Mouse (Mus musculus): Measurements from ENCODE around the gene Card14. TPM values are rescaled to one million over a fixed set of nuclear protein-coding genes. Genes with fewer than 3 reads are reported as not detected.

Gene Card14
- polyA plus RNA-seq, 1 experiment: 11.9 TPM

- DNase-seq (ENCODE audit: low read depth, low spot score): no peak
- WGBS: 1% methylated on average over 31 of the region's 31 CpGs
Measured at GRCm38 (mm10) chr11:119300246-119300935, 7.2 kb upstream of the Card14 start.

- 8% methylated on average over 2 of the region's 2 CpGs for WGBS
- DNase-seq (ENCODE audit: low read depth, low spot score): no peak
Measured at GRCm38 (mm10) chr11:119300986-119301385, 6.6 kb upstream of the Card14 start.

- 50% methylated on average over 16 of the region's 16 CpGs for WGBS
- no peak for DNase-seq (ENCODE audit: low read depth, low spot score)
Measured at GRCm38 (mm10) chr11:119304904-119305712, 2.5 kb upstream of the Card14 start.

GRCm38 (mm10) chr11:119306762-119307657 lies 558 bp upstream of the Card14 start:
- 32% methylated on average over 13 of the region's 13 CpGs for WGBS
- DNase-seq (ENCODE audit: low read depth, low spot score): no peak

- DNase-seq (ENCODE audit: low read depth, low spot score): no peak
- WGBS: 58% methylated on average over 11 of the region's 11 CpGs
Measured at GRCm38 (mm10) chr11:119307916-119308315, 348 bp downstream of the Card14 start.

GRCm38 (mm10) chr11:119310621-119311020 lies 3.1 kb downstream of the Card14 start:
- DNase-seq (ENCODE audit: low read depth, low spot score): no peak
- 15% methylated on average over 10 of the region's 10 CpGs for WGBS

- DNase-seq (ENCODE audit: low read depth, low spot score): peak; percentile 87
- WGBS: 28% methylated on average over 17 of the region's 17 CpGs
Measured at GRCm38 (mm10) chr11:119314252-119314936, 6.8 kb downstream of the Card14 start.

GRCm38 (mm10) chr11:119316720-119317119 lies 9.2 kb downstream of the Card14 start:
- DNase-seq (ENCODE audit: low read depth, low spot score): no peak
- 61% methylated on average over 4 of the region's 4 CpGs for WGBS

GRCm38 (mm10) chr11:119322521-119322920 lies 15.0 kb downstream of the Card14 start:
- WGBS: 79% methylated on average over 13 of the region's 13 CpGs
- DNase-seq (ENCODE audit: low read depth, low spot score): no peak

GRCm38 (mm10) chr11:119325068-119325467 lies 17.5 kb downstream of the Card14 start:
- DNase-seq (ENCODE audit: low read depth, low spot score): no peak
- WGBS: 95% methylated on average over 1 of the region's 1 CpGs

GRCm38 (mm10) chr11:119330592-119330991 lies 23.0 kb downstream of the Card14 start:
- no peak for DNase-seq (ENCODE audit: low read depth, low spot score)
- WGBS: 54% methylated on average over 4 of the region's 4 CpGs

GRCm38 (mm10) chr11:119331970-119332369 lies 24.4 kb downstream of the Card14 start:
- no peak for DNase-seq (ENCODE audit: low read depth, low spot score)
- WGBS: 40% methylated on average over 3 of the region's 3 CpGs

- 76% methylated on average over 10 of the region's 10 CpGs for WGBS
- no peak for DNase-seq (ENCODE audit: low read depth, low spot score)
Measured at GRCm38 (mm10) chr11:119338271-119339059, 30.9 kb downstream of the Card14 start.

- WGBS: 49% methylated on average over 5 of the region's 5 CpGs
- no peak for DNase-seq (ENCODE audit: low read depth, low spot score)
Measured at GRCm38 (mm10) chr11:119339179-119339578, 31.6 kb downstream of the Card14 start.

GRCm38 (mm10) chr11:119339637-119340036 lies 32.1 kb downstream of the Card14 start:
- 2% methylated on average over 5 of the region's 5 CpGs for WGBS

GRCm38 (mm10) chr11:119344178-119344577 lies 36.6 kb downstream of the Card14 start:
- 80% methylated on average over 8 of the region's 8 CpGs for WGBS
- DNase-seq (ENCODE audit: low read depth, low spot score): no peak

More at GRCm38 (mm10) chr11:119339637-119340036, 32.1 kb downstream of the Card14 start:
- peak; percentile 46 for DNase-seq (ENCODE audit: low read depth, low spot score)

- DNase-seq (ENCODE audit: low read depth, low spot score): no peak
- WGBS: 52% methylated on average over 6 of the region's 6 CpGs
Measured at GRCm38 (mm10) chr11:119344865-119345264, 37.3 kb downstream of the Card14 start.

- 88% methylated on average over 4 of the region's 4 CpGs for WGBS
- DNase-seq (ENCODE audit: low read depth, low spot score): no peak
Measured at GRCm38 (mm10) chr11:119347125-119347524, 39.6 kb downstream of the Card14 start.

- no peak for DNase-seq (ENCODE audit: low read depth, low spot score)
- WGBS: 73% methylated on average over 7 of the region's 7 CpGs
Measured at GRCm38 (mm10) chr11:119352113-119352512, 44.5 kb downstream of the Card14 start.

Data from large intestine, adult 2 months (tissue).